Mouse (Mus musculus): ENCODE measurements around the gene B4galnt2.

The B4galnt2 gene

DNA sequence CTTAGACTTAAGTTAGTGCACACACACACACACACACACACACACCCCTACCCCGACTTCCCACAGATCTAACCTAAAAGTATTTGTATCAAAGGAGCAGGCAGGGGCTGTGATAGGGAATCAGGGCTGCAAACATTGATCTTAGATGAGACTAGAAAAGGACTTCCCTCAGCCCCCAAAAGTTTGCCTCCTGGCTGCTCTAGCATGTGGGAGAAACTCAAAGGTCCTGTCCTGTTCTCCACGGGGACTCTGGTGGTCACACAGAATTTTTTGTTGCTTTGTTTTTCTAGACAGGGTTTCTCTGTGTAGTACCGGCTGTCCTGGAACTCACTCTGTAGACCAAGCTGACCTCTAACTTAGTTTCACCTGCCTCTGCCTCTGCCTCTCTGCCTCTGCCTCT, 89.1 kb downstream of the B4galnt2 start:
- no peak for DNase-seq

GRCm38 (mm10) chr11:95824877-95825243, 89.8 kb downstream of the B4galnt2 start:
- peak; percentile 48 for DNase-seq

- peak; percentile 92 for DNase-seq
Measured at GRCm38 (mm10) chr11:95824071-95824876, 90.4 kb downstream of the B4galnt2 start, which contains the start of gene Phospho1. Gene Phospho1, plus strand, starts transcription at chr11:95824499.

- no peak for DNase-seq
Measured at GRCm38 (mm10) chr11:95822437-95822836, 92.3 kb downstream of the B4galnt2 start.

GRCm38 (mm10) chr11:95821511-95821910, 93.2 kb downstream of the B4galnt2 start:
- DNase-seq: no peak

DNA sequence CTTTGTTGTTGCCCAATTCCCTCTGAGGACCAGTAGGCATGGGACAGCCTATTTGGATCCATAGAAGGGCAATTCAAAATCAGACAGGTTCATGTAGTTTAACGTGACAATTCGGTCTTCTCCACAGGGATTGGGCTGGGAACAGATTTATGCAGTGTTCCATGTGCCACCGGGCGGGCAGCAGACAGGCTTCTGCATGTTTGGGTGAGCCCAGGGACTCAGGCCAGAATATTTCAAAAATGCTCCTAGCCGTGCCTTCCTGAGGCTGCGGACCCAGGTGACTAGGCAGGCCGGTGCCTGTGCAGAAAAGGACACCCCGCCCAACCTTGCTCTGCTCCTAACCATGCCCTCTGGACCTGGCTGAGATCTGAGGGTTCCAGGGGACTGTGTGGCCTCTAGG, 95.6 kb downstream of the B4galnt2 start:
- no peak for DNase-seq
